Mouse (Mus musculus) CH12.LX (cell line): ENCODE measurements around the gene Gm47959.

Experiments used
- CHD1 ChIP-seq: IDR thresholded peaks from 2 replicates; pipeline ENCODE4 v1.6.1; 2012; ENCODE audit warnings: low read depth, low read length, improper control_type of control experiment, inconsistent platforms
- CHD2 ChIP-seq: IDR thresholded peaks from 2 replicates; pipeline ENCODE4 v1.6.1; 2011; ENCODE audit warnings: low read length, improper control_type of control experiment
- CTCF ChIP-seq, 2 experiments: IDR thresholded peaks in 1 of 2; conservative IDR thresholded peaks in 1 of 2; 2 replicates each; pipeline ENCODE4 v1.5.1; 2011 to 2012; ENCODE audit warnings: low read depth in 2 of 2, low read length in 2 of 2, improper control_type of control experiment in 1 of 2, inconsistent platforms in 1 of 2, mild to moderate bottlenecking in 1 of 2, moderate library complexity in 1 of 2
- POLR2A ChIP-seq: IDR thresholded peaks from 2 replicates; pipeline ENCODE4 v1.6.1; 2011; ENCODE audit warnings: low read depth, mild to moderate bottlenecking, improper control_type of control experiment, low read length
- SIN3A ChIP-seq: IDR thresholded peaks from 2 replicates; pipeline ENCODE4 v1.6.1; 2012; ENCODE audit warnings: low read length, improper control_type of control experiment, inconsistent platforms
- SMC3 ChIP-seq: IDR thresholded peaks from 2 replicates; pipeline ENCODE4 v1.6.1; 2011; ENCODE audit warnings: low read depth, low read length, improper control_type of control experiment
- USF2 ChIP-seq: conservative IDR thresholded peaks from 2 replicates; pipeline ENCODE4 v1.6.1; 2011; ENCODE audit warnings: low read depth, low read length, improper control_type of control experiment
- ZC3H11A ChIP-seq: IDR thresholded peaks from 2 replicates; pipeline ENCODE4 v1.6.1; 2012; ENCODE audit warnings: low read depth, mild to moderate bottlenecking, inconsistent platforms, low read length, improper control_type of control experiment

DNA sequence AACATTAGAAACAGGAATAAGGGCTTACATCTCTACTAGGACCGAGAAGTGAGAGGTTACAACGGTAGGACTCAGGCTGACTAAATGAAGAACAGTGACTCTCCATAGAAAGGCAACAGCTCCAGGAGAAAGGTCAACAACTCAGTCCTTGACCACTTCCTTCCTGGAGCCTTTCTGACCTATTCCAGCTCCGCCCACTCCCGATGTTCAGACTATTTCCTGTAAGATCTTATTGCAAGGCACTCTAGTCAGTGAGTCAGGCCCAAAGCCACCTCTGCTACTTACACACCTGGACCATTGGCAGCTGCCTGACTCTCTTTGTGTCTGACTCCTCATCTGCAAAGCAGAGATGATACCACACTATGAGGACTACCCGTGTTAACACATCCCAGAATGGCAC lies 24.6 kb upstream of the Gm47959 start:
- TF ChIP-seq CHD2 (no peak), SMC3 (no peak), SIN3A (no peak), CTCF (conservative IDR thresholded peaks at IDR 0.05 in 1 of 2, IDR thresholded peaks at IDR 0.05 in 1 of 2; ENCODE audit: low read depth in 2 of 2, low read length in 2 of 2) (no peak), CHD1 (no peak), ZC3H11A (no peak), USF2 (no peak), POLR2A (no peak)
